Mouse (Mus musculus) forebrain, embryonic 10.5 days (tissue): ENCODE measurements around the gene Plekha6. TPM values are rescaled to one million over a fixed set of nuclear protein-coding genes. Genes with fewer than 3 reads are reported as not detected.

ENCODE experiments used
- DNase-seq: peaks from one replicate; pipeline ENCODE4 v3.0.0-alpha.2; 2017; ENCODE audit warnings: low spot score; ENCODE audit errors: extremely low spot score
- H3K27ac ChIP-seq: fragments of 300-500 bp; sonication (generic); 2 replicates; pipeline ENCODE4 v1.5.1; 2016; ENCODE audit warnings: mild to moderate bottlenecking
- H3K27me3 ChIP-seq: fragments of 300-500 bp; sonication (generic); 2 replicates; pipeline ENCODE4 v1.6.1; 2016; ENCODE audit warnings: mild to moderate bottlenecking; ENCODE audit not compliant: poor library complexity, severe bottlenecking
- H3K36me3 ChIP-seq: fragments of 300-500 bp; sonication (generic); replicated peaks from 2 replicates; pipeline ENCODE4 v1.6.1; 2016; ENCODE audit warnings: mild to moderate bottlenecking, moderate library complexity
- H3K4me1 ChIP-seq: fragments of 300-500 bp; sonication (generic); 2 replicates; pipeline ENCODE4 v1.6.1; 2016
- H3K4me3 ChIP-seq: fragments of 300-500 bp; sonication (generic); 2 replicates; pipeline ENCODE4 v1.5.1; 2016; ENCODE audit warnings: mild to moderate bottlenecking, moderate library complexity
- H3K9me3 ChIP-seq: fragments of 300-500 bp; sonication (generic); 2 replicates; pipeline ENCODE4 v1.6.1; 2016; ENCODE audit warnings: mild to moderate bottlenecking, moderate library complexity
- WGBS: fragments of 180-500 bp; shearing (Covaris S2); methylation state at CpG from one replicate; pipeline ENCODE4 v1.1.7; 2016; 5-methylcytosine and 5-hydroxymethylcytosine counted together
- polyA plus RNA-seq: library from polyadenylated mRNA; unstranded; fragments of >200 nt; fragmentation: Nextera tagmentation; extraction: Ambion mirVana; gene quantifications from 2 replicates; pipeline ENCODE4 v1.2.1, GENCODE M21; 2016

Gene Plekha6
- 9.0 and 9.9 TPM in 2 replicates for polyA plus RNA-seq

GRCm38 (mm10) chr1:133163820-133164431 lies at the start of gene Plekha6:
Plekha6 (plus strand) TSS chr1:133164210.
- Histone ChIP-seq H3K27me3 (peaks cover 98% of the 10 kb centered on the region), H3K36me3 (no peaks in the 10 kb centered on the region), H3K9me3 (no peaks in the 10 kb centered on the region), H3K4me1 (peaks cover 32% of the 10 kb centered on the region), H3K27ac (peak within 1 kb of the TSS; percentile 81), H3K4me3 (peak within 1 kb of the TSS; percentile 72)
- WGBS: under 1% methylated on average over 68 of the region's 68 CpGs
- peak; percentile 52 for DNase-seq

- 90% methylated on average over 4 of the region's 4 CpGs for WGBS
- Histone ChIP-seq H3K27me3 (no peaks in the 10 kb centered on the region), H3K4me3 (no peak overlapping the region), H3K4me1 (peaks cover 7% of the 10 kb centered on the region; the same call in 1 of the 2 replicates), H3K27ac (no peak overlapping the region), H3K36me3 (peaks cover 18% of the 10 kb centered on the region), H3K9me3 (peaks cover 5% of the 10 kb centered on the region; the same call in 1 of the 2 replicates)
- no peak for DNase-seq
Observed at GRCm38 (mm10) chr1:133116108-133116507, 47.9 kb upstream of the Plekha6 start.

- Histone ChIP-seq H3K4me3 (no peak overlapping the region), H3K27me3 (no peaks in the 10 kb centered on the region), H3K27ac (no peak overlapping the region), H3K9me3 (peaks cover 5% of the 10 kb centered on the region; the same call in 1 of the 2 replicates), H3K36me3 (peaks cover 12% of the 10 kb centered on the region), H3K4me1 (peaks cover 9% of the 10 kb centered on the region; the same call in 1 of the 2 replicates)
- WGBS: 90% methylated on average over 5 of the region's 5 CpGs
- no peak for DNase-seq
Observed at GRCm38 (mm10) chr1:133118127-133118526, 45.9 kb upstream of the Plekha6 start.

GRCm38 (mm10) chr1:133118844-133119243 lies 45.2 kb upstream of the Plekha6 start:
- Histone ChIP-seq H3K9me3 (peaks cover 5% of the 10 kb centered on the region; the same call in 1 of the 2 replicates), H3K27me3 (no peaks in the 10 kb centered on the region), H3K36me3 (peaks cover 9% of the 10 kb centered on the region), H3K4me1 (peaks cover 9% of the 10 kb centered on the region; the same call in 1 of the 2 replicates), H3K4me3 (no peak overlapping the region), H3K27ac (no peak overlapping the region)
- 90% methylated on average over 3 of the region's 3 CpGs for WGBS
- no peak for DNase-seq

GRCm38 (mm10) chr1:133119931-133120712 lies 43.9 kb upstream of the Plekha6 start:
- no peak for DNase-seq
- peaks cover 9% of the 10 kb centered on the region; the same call in 1 of the 2 replicates for H3K4me1 ChIP-seq
- peaks cover under 1% of the 10 kb centered on the region; the same call in 1 of the 2 replicates for H3K36me3 ChIP-seq
- no peak overlapping the region for H3K27ac ChIP-seq
- no peaks in the 10 kb centered on the region for H3K27me3 ChIP-seq
- no peak overlapping the region for H3K4me3 ChIP-seq
- peaks cover under 1% of the 10 kb centered on the region; the same call in 1 of the 2 replicates for H3K9me3 ChIP-seq
- WGBS: 82% methylated on average over 7 of the region's 7 CpGs

- H3K4me3 ChIP-seq: no peak overlapping the region
- WGBS: 80% methylated on average over 6 of the region's 6 CpGs
Observed at GRCm38 (mm10) chr1:133121246-133121645, 42.8 kb upstream of the Plekha6 start.

GRCm38 (mm10) chr1:133124137-133124536 lies 39.9 kb upstream of the Plekha6 start:
- Histone ChIP-seq H3K4me1 (peaks cover 16% of the 10 kb centered on the region), H3K9me3 (no peaks in the 10 kb centered on the region), H3K36me3 (no peaks in the 10 kb centered on the region), H3K27ac (no peak overlapping the region), H3K4me3 (no peak overlapping the region), H3K27me3 (no peaks in the 10 kb centered on the region)
- 90% methylated on average over 6 of the region's 6 CpGs for WGBS
- no peak for DNase-seq

More at GRCm38 (mm10) chr1:133121246-133121645, 42.8 kb upstream of the Plekha6 start:
- H3K4me1 ChIP-seq: peaks cover 10% of the 10 kb centered on the region
- no peaks in the 10 kb centered on the region for H3K36me3 ChIP-seq
- no peaks in the 10 kb centered on the region for H3K27me3 ChIP-seq
- DNase-seq: no peak
- H3K27ac ChIP-seq: no peak overlapping the region
- H3K9me3 ChIP-seq: no peaks in the 10 kb centered on the region

GRCm38 (mm10) chr1:133125640-133126364 lies 38.2 kb upstream of the Plekha6 start:
- Histone ChIP-seq H3K4me1 (peaks cover 27% of the 10 kb centered on the region), H3K36me3 (no peaks in the 10 kb centered on the region), H3K27me3 (no peaks in the 10 kb centered on the region), H3K27ac (no peak overlapping the region), H3K4me3 (no peak overlapping the region), H3K9me3 (no peaks in the 10 kb centered on the region)
- 87% methylated on average over 9 of the region's 9 CpGs for WGBS
- DNase-seq: no peak

GRCm38 (mm10) chr1:133126365-133126740 lies 37.7 kb upstream of the Plekha6 start:
- WGBS: 72% methylated on average over 4 of the region's 4 CpGs
- Histone ChIP-seq H3K4me3 (no peak overlapping the region), H3K4me1 (peaks cover 30% of the 10 kb centered on the region), H3K9me3 (no peaks in the 10 kb centered on the region), H3K36me3 (no peaks in the 10 kb centered on the region), H3K27ac (no peak overlapping the region), H3K27me3 (no peaks in the 10 kb centered on the region)
- DNase-seq: no peak

- Histone ChIP-seq H3K27me3 (no peaks in the 10 kb centered on the region), H3K4me3 (no peak overlapping the region), H3K4me1 (peaks cover 32% of the 10 kb centered on the region), H3K27ac (no peak overlapping the region), H3K9me3 (no peaks in the 10 kb centered on the region), H3K36me3 (peaks cover 2% of the 10 kb centered on the region; the same call in 1 of the 2 replicates)
- WGBS: 61% methylated on average over 9 of the region's 9 CpGs
- no peak for DNase-seq
Observed at GRCm38 (mm10) chr1:133127328-133127727, 36.7 kb upstream of the Plekha6 start.

GRCm38 (mm10) chr1:133129471-133130221 lies 34.4 kb upstream of the Plekha6 start:
- 10% methylated on average over 16 of the region's 16 CpGs for WGBS
- H3K4me3 ChIP-seq: peak overlapping the region; percentile 30
- peaks cover 55% of the 10 kb centered on the region for H3K4me1 ChIP-seq
- peaks cover 25% of the 10 kb centered on the region for H3K36me3 ChIP-seq
- H3K27ac ChIP-seq: peak overlapping the region; percentile 99
- DNase-seq: peak; percentile 25
- no peaks in the 10 kb centered on the region for H3K27me3 ChIP-seq
- no peaks in the 10 kb centered on the region for H3K9me3 ChIP-seq
